Mouse (Mus musculus) lung, embryonic 15.5 days (tissue): Measurements from ENCODE around the gene Usp1. TPM values are rescaled to one million over a fixed set of nuclear protein-coding genes. Genes with fewer than 3 reads are reported as not detected.
A peak's percentile ranks its signal among the peaks of the same experiment; 100 is the strongest.
"Not testable (repeated sequence)": the region's sequence is repeated elsewhere in the genome, so short reads cannot be mapped to it uniquely, and the experiment has no call there.

Source experiments
- ATAC-seq: fragments of 200-750 bp; cut with Nextera tagmentation; 2 replicates; pipeline ENCODE4 v1.8.0; 2017; ENCODE audit warnings: moderate number of reproducible peaks, borderline replicate concordance; ENCODE audit not compliant: low FRiP score, low TSS enrichment; ENCODE audit errors: extremely low read depth
- H3K27ac ChIP-seq: fragments of 300-500 bp; sonication (generic); 2 replicates; pipeline ENCODE4 v1.5.1; 2015; ENCODE audit warnings: moderate library complexity, mild to moderate bottlenecking, inconsistent platforms
- H3K27me3 ChIP-seq: fragments of 300-500 bp; sonication (generic); 2 replicates; pipeline ENCODE4 v1.6.1; 2015; ENCODE audit warnings: inconsistent platforms
- H3K36me3 ChIP-seq: fragments of 300-500 bp; sonication (generic); 2 replicates; pipeline ENCODE4 v1.6.1; 2015; ENCODE audit warnings: inconsistent platforms
- H3K4me1 ChIP-seq: fragments of 300-500 bp; sonication (generic); 2 replicates; pipeline ENCODE4 v1.6.1; 2015; ENCODE audit warnings: inconsistent platforms
- H3K4me2 ChIP-seq: fragments of 300-500 bp; sonication (generic); 2 replicates; pipeline ENCODE4 v1.6.1; 2015; ENCODE audit warnings: inconsistent platforms, mild to moderate bottlenecking, moderate library complexity
- H3K4me3 ChIP-seq: fragments of 300-500 bp; sonication (generic); 2 replicates; pipeline ENCODE4 v1.5.1; 2015; ENCODE audit warnings: mild to moderate bottlenecking, inconsistent platforms
- H3K9ac ChIP-seq: fragments of 300-500 bp; sonication (generic); 2 replicates; pipeline ENCODE4 v1.6.1; 2015; ENCODE audit warnings: inconsistent platforms
- H3K9me3 ChIP-seq: fragments of 300-500 bp; sonication (generic); 2 replicates; pipeline ENCODE4 v1.6.1; 2016; ENCODE audit warnings: inconsistent platforms
- WGBS: fragments of 180-500 bp; shearing (Covaris S2); methylation state at CpG from one replicate; pipeline ENCODE4 v1.1.7; 2015; 5-methylcytosine and 5-hydroxymethylcytosine counted together
- polyA plus RNA-seq: library from polyadenylated mRNA; unstranded; fragments of >200 nt; fragmentation: Nextera tagmentation; extraction: Ambion mirVana; gene quantifications from 2 replicates; pipeline ENCODE4 v1.2.1, GENCODE M21; 2015

Usp1 gene
- polyA plus RNA-seq, 1 experiment from 2014 or later = 106 TPM

DNA sequence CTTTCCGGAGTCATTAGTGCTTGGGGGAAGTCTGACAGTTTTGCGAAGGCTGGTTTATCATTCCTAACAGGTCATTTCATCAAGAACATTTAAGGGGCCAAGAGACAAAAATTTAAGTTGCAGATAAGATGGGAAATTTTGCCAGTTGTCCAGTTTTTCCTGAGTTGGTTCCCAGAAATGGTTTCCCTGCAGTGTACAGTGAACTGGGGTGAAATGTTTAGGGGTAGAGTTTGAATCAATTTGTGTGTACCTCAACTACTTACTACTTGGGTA lies 1.2 kb downstream of the Usp1 start:
- H3K36me3 ChIP-seq = peaks cover 6% of the 10 kb centered on the region; the same call in 1 of the 2 replicates
- peak overlapping the region; percentile 100 for H3K27ac ChIP-seq
- H3K4me2 ChIP-seq = peak overlapping the region; percentile 88
- 0% methylated on average over 2 of the region's 2 CpGs for WGBS
- H3K9ac ChIP-seq = peak overlapping the region; percentile 94
- H3K4me3 ChIP-seq = peak overlapping the region; percentile 97
- H3K4me1 ChIP-seq = peaks cover 15% of the 10 kb centered on the region
- ATAC-seq = no peak
- no peaks in the 10 kb centered on the region for H3K27me3 ChIP-seq
- no peaks in the 10 kb centered on the region for H3K9me3 ChIP-seq

DNA sequence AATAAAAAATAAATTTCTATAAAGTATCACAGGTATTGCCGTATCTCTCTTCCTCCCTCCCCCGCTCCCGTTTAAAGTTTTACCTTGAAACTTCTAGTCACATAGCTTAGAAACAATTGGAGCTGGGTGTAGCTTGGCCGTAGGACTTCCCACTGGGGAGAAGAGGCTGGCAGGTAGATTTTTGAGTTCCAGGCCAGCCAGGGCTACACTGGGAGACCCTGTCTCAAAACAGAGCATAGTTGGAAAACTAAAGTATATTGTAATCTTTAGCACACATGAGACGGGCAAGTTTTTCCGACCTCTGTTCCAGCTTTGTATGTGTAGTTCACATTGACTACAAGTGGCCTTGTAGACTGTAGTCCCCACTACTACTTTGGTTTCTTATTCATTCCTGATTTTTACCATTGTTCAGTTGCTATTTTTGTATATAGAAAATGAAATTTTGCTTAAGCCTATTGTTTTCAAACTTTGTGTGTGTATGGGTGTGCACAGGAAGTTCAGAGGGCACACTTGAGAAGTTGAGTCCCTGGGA lies 1.7 kb downstream of the Usp1 start:
- Histone ChIP-seq H3K4me2 (peak overlapping the region; percentile 88), H3K27me3 (no peaks in the 10 kb centered on the region), H3K4me1 (peaks cover 15% of the 10 kb centered on the region), H3K9me3 (no peaks in the 10 kb centered on the region), H3K36me3 (peaks cover 10% of the 10 kb centered on the region), H3K9ac (peak overlapping the region; percentile 94; the same call in 1 of the 2 replicates), H3K27ac (no peak overlapping the region; the same call in 1 of the 2 replicates), H3K4me3 (peak overlapping the region; percentile 97)
- WGBS = 12% methylated on average over 6 of the region's 6 CpGs
- no peak for ATAC-seq

DNA sequence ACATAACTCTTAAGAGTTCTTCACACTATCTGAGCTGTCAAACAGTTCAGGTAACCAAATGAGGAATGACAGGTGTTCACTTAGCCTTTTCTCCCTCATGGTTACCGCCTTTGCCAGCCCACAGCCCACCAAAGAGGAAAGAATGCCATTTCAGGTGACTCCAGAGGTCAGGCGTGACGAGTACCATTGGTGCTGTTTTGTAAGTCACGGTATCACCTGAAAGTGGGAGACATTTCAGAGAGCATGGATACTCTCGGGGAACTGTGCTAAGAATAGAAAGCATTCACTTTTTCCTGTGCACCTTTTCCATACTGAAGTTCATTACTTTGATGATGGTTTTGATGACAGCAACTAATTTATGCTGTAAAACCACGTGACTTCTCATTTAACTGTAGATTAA lies 12.4 kb downstream of the Usp1 start:
- H3K27ac ChIP-seq = no peak overlapping the region
- H3K9me3 ChIP-seq = no peaks in the 10 kb centered on the region
- H3K27me3 ChIP-seq = no peaks in the 10 kb centered on the region
- WGBS = 78% methylated on average over 6 of the region's 6 CpGs
- H3K4me3 ChIP-seq = no peak overlapping the region
- ATAC-seq = no peak
- no peaks in the 10 kb centered on the region for H3K4me1 ChIP-seq
- H3K4me2 ChIP-seq = no peak overlapping the region
- H3K9ac ChIP-seq = no peak overlapping the region
- H3K36me3 ChIP-seq = peaks cover 65% of the 10 kb centered on the region

DNA sequence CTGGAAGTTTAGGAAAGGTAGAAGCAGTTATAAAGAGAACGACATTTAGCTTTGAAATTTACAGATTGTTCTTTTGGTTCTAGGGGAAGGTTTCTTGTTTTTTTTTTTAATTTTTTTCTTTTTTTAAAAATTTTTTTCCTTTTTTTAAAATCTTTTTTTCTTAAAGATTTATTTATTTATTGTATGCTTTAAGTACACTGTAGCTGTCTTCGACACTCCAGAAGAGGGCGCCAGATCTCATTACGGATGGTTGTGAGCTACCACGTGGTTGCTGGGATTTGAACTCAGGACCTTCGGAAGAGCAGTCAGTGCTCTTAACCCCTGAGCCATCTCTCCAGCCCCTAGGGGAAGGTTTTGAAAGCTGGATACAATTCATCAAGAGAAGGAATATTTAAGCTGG lies 14.6 kb downstream of the Usp1 start:
- ATAC-seq, H3K4me1 ChIP-seq, H3K27me3 ChIP-seq, H3K9me3 ChIP-seq, H3K9ac ChIP-seq, H3K4me2 ChIP-seq, H3K27ac ChIP-seq, H3K4me3 ChIP-seq: not testable (repeated sequence)
- H3K36me3 ChIP-seq = peaks cover 65% of the 10 kb centered on the region
- WGBS = 89% methylated on average over 6 of the region's 6 CpGs

DNA sequence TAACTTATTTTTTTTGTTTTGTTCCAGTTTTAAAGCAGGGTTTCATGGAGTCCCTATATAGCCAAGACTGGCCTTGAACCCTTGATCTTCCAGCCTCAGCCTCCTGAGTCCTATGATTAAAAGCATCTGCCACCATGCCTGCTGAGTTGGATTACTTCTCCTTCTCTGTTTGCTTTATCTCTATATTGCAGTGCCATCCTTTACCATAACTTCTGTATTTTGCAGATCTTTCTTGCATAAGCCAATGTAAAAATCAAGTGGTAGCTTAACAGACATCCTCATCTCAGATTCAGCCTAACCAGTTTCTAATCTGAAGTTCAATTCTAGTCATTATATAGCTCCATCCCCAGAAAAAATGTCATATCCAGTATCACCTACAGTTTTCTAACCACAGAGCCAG lies 27.0 kb downstream of the Usp1 start:
- no peak overlapping the region for H3K4me2 ChIP-seq
- no peak overlapping the region for H3K27ac ChIP-seq
- H3K36me3 ChIP-seq = peaks cover 13% of the 10 kb centered on the region
- H3K27me3 ChIP-seq = no peaks in the 10 kb centered on the region
- no peak overlapping the region for H3K4me3 ChIP-seq
- H3K9me3 ChIP-seq = no peaks in the 10 kb centered on the region
- no peak for ATAC-seq
- no peak overlapping the region for H3K9ac ChIP-seq
- no peaks in the 10 kb centered on the region for H3K4me1 ChIP-seq

DNA sequence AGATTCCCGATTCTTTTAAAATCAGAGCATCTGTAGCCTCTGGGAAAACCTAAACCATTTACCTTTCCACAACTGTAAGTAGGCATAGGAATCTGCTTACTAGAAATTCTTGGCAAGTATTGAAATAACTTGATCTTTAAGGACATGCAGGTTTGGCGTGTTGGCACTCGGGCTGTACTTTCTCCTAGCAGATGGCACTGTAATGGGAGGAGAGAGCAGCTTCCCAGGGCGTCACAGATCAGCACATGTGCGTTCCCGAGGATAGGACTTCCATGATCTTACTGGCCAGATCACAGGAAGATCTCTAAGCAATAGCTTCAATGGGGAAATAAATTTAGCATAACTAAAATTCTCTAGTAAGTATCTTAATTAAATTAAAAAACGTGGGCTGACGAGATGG lies 32.4 kb downstream of the Usp1 start:
- no peak overlapping the region for H3K9ac ChIP-seq
- H3K36me3 ChIP-seq = peaks cover 38% of the 10 kb centered on the region
- no peak for ATAC-seq
- 94% methylated on average over 8 of the region's 8 CpGs for WGBS
- no peak overlapping the region for H3K4me2 ChIP-seq
- no peak overlapping the region for H3K27ac ChIP-seq
- no peaks in the 10 kb centered on the region for H3K9me3 ChIP-seq
- no peaks in the 10 kb centered on the region for H3K27me3 ChIP-seq
- no peak overlapping the region for H3K4me3 ChIP-seq
- H3K4me1 ChIP-seq = no peaks in the 10 kb centered on the region

DNA sequence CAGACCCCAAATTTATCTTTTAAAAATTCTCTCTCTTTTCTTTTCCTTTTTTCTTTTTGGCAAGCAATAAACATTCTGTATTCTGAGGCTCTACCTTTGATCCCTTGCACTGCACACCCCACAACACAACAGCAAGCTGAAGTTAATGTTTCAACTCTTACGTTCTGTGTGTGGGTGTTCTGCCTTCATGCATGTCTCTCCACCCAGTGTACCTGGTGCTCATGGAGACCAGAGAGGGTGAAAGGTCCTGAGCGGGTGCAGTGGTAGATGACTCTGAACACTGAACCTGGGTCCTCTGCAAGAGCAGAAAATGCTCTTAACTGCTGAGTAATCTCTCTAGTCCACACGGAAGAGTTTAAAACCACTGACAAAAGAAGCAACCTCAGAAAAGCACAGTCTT lies 36.6 kb downstream of the Usp1 start:
- Histone ChIP-seq H3K27ac (no peak overlapping the region), H3K4me3 (no peak overlapping the region), H3K4me2 (no peak overlapping the region), H3K36me3 (peaks cover 53% of the 10 kb centered on the region), H3K4me1 (no peaks in the 10 kb centered on the region), H3K9ac (no peak overlapping the region), H3K9me3 (no peaks in the 10 kb centered on the region), H3K27me3 (no peaks in the 10 kb centered on the region)
- WGBS = 87% methylated on average over 3 of the region's 3 CpGs
- no peak for ATAC-seq

DNA sequence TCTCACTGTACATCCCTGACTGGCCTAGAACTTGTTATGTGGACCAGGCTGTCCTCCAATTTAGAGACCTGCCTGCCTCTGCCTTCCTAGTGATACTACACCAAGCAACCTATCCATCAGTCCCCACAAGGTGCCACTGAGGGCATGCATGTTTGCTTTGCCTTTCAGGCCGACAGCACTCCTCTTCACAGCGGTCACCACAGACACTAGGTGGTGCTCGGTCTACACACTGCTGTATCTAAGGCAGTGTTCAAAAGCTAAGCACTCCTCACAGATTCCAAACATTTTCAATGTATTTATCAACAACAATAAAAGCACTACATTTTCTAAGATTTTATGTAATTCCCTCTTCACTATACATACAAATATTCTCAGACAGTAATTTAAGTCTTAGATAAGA lies 46.3 kb downstream of the Usp1 start:
- Histone ChIP-seq H3K4me1 (no peaks in the 10 kb centered on the region), H3K9ac (no peak overlapping the region), H3K4me3 (no peak overlapping the region), H3K27me3 (no peaks in the 10 kb centered on the region), H3K4me2 (no peak overlapping the region), H3K27ac (no peak overlapping the region), H3K36me3 (peaks cover 50% of the 10 kb centered on the region), H3K9me3 (no peaks in the 10 kb centered on the region)
- WGBS = 76% methylated on average over 3 of the region's 3 CpGs
- ATAC-seq = no peak

DNA sequence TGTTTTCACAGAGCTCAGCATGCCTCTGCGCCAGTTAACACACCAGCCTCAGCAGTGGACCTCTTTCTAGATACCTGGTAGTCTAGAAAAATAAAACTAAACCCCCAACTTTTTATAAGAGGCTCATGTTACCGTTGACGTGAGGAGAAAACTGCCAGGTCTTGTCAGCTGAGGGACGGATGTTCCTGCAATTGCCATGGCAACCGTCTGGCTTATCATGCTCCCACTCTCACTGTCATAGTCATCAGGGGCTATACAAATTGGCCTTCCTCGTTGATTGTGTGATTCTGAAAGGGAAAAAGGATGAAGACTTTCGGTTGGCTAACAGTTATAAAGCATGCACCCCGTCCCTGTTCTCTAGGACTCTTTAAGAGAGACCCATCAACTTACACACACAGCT lies 52.1 kb downstream of the Usp1 start:
- WGBS = 53% methylated on average over 8 of the region's 8 CpGs
- Histone ChIP-seq H3K27ac (no peak overlapping the region), H3K4me2 (no peak overlapping the region), H3K27me3 (no peaks in the 10 kb centered on the region), H3K4me1 (no peaks in the 10 kb centered on the region), H3K9ac (no peak overlapping the region), H3K36me3 (peaks cover 18% of the 10 kb centered on the region), H3K4me3 (no peak overlapping the region), H3K9me3 (no peaks in the 10 kb centered on the region)
- no peak for ATAC-seq

DNA sequence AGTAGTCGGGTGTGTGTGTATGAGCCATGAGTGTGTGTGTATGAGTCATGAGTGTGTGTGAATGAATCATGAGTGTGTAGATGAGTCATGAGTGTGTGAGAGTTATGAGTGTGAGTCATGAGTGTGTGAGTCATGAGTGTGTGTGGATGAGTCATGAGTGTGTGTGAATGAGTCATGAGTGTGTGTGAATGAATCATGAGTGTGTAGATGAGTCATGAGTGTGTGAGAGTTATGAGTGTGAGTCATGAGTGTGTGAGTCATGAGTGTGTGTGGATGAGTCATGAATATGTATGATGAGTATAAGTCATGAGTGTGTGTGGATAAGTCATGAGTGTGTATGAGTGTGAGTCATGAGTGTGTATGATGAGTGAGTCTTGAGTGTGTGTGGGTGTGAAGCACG lies 54.7 kb downstream of the Usp1 start:
- 97% methylated on average over 2 of the region's 2 CpGs for WGBS
- H3K4me1 ChIP-seq, H3K36me3 ChIP-seq, H3K27ac ChIP-seq, H3K9me3 ChIP-seq, H3K4me2 ChIP-seq, H3K9ac ChIP-seq, H3K27me3 ChIP-seq, H3K4me3 ChIP-seq: not testable (repeated sequence)
- ATAC-seq = 0 out of 2 replicates have a peak, but pooled peaks have one; percentile 46

DNA sequence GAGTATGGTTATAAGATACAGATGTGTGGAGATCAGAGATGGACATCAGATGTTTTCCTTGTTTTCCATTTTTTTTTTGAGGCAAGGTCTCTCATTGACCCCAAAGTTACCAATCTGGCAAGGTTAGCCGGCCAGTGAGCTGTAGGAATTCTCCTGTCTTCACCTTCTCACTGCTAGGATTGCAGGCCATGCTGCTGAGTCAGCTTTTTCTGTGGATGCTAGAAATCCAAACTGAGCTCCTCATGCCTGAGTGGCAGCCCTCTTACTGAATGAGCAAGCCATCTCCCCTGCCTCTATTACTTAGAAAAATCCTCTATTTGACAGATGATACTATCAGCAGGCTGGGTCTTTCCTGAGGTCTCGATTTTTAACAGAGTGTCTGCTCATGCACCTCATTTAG lies 55.1 kb downstream of the Usp1 start:
- ATAC-seq = no peak
- 74% methylated on average over 2 of the region's 2 CpGs for WGBS
- no peak overlapping the region for H3K9ac ChIP-seq
- H3K36me3 ChIP-seq = peaks cover 9% of the 10 kb centered on the region
- H3K27me3 ChIP-seq = no peaks in the 10 kb centered on the region
- no peak overlapping the region for H3K4me2 ChIP-seq
- no peak overlapping the region for H3K27ac ChIP-seq
- H3K4me1 ChIP-seq = no peaks in the 10 kb centered on the region
- H3K4me3 ChIP-seq = no peak overlapping the region
- no peaks in the 10 kb centered on the region for H3K9me3 ChIP-seq

DNA sequence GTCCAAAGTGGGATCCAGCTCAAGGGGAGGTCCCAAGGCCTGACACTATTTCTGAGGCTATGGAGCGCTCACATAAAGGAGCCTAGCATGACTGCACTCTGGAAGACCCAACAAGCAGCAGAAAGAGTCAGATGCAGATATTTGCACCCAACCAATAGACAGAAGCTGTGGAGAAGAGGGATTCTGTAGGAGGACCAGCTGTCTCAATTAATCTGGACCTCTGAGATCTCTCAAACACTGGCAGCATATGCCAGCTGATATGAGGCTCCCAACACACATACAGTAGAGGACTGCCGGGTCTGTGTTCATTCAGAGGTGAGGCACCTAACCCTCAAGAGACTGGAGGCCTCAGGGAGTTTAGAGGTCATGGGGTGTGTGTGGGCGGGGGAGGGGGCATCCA lies 56.4 kb downstream of the Usp1 start:
- H3K36me3 ChIP-seq, H3K27ac ChIP-seq, H3K4me2 ChIP-seq, H3K27me3 ChIP-seq, H3K4me1 ChIP-seq, H3K4me3 ChIP-seq, H3K9ac ChIP-seq, ATAC-seq, H3K9me3 ChIP-seq: not testable (repeated sequence)
- 83% methylated on average over 3 of the region's 3 CpGs for WGBS

DNA sequence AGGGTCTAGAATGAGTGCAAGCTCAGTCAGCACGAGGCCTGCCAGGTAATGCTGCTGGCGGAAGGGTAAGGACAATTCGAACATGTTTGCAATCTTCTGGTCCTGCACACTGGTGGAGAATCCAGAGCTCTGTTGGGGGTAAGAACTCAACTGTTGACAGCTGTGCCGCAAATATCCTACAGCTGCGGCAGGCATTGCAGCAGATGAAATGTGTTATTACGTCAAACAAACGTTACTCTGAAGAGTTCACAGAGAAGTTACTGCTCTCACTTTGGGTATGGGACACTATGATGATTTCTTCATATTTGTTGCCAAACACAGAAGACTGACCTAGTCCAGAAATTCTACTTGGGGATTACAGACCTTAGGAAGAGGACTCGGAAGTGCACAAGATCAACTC lies 61.1 kb downstream of the Usp1 start:
- no peak overlapping the region for H3K4me3 ChIP-seq
- H3K9me3 ChIP-seq = no peaks in the 10 kb centered on the region
- ATAC-seq = no peak
- WGBS = 77% methylated on average over 8 of the region's 8 CpGs
- no peaks in the 10 kb centered on the region for H3K4me1 ChIP-seq
- peaks cover 32% of the 10 kb centered on the region for H3K36me3 ChIP-seq
- H3K4me2 ChIP-seq = no peak overlapping the region
- H3K27me3 ChIP-seq = no peaks in the 10 kb centered on the region
- H3K27ac ChIP-seq = 0 out of 2 replicates have a peak overlapping the region, but pooled peaks have one; percentile 1
- H3K9ac ChIP-seq = no peak overlapping the region
